Mouse (Mus musculus): ENCODE data around the gene Neurl4. TPM values are rescaled to one million over a fixed set of nuclear protein-coding genes. Genes with fewer than 3 reads are reported as not detected.

Gene Neurl4
- polyA plus RNA-seq, 1 experiment from 2014 or later = 15.5 TPM

DNA sequence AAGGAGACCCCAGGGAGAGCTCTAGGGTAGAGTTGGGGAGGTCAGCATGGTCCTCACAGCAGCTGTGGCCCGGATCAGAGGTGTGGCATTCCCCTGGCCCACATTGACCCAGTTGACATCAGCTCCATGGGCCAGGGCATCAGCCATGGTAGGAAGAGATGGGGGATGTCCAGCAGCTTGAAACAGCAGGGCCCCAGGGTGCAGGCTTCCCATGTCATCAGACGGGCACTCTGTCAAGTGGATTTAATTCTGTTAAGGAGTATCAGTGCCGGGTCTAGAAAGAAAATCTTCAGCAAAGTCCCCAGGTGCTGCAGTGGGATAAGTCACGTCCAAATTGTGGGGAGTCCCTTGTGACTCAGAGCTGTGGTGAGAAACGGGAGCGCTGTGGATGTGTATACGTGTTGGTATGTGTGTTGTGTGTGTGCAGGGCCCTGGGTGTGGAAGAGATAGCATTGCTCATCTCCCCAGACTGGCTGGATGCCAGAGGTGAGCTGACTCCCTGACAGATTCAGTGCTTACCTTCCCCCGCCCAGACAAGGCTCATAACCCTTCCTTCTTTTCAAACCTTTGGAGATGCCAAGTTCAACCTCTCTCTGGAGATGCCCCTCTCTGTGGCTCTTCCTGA is 17.2 kb upstream of the Neurl4 start:
- H3K36me3 ChIP-seq (ENCODE audit: poor library complexity, severe bottlenecking) = no peaks in the 10 kb centered on the region
- no peak overlapping the region for H3K27ac ChIP-seq
- ATAC-seq = no peak
- peaks cover 39% of the 10 kb centered on the region for H3K27me3 ChIP-seq
- no peak overlapping the region for H3K4me2 ChIP-seq
- H3K4me1 ChIP-seq = peaks cover 18% of the 10 kb centered on the region
- no peaks in the 10 kb centered on the region for H3K9me3 ChIP-seq (replicated peaks)
- H3K4me3 ChIP-seq = no peak overlapping the region
- 90% methylated on average over 8 of the region's 8 CpGs for WGBS
- no peak overlapping the region for H3K9ac ChIP-seq

GRCm38 (mm10) chr11:69884240-69884639 is 16.6 kb upstream of the Neurl4 start:
- 91% methylated on average over 9 of the region's 9 CpGs for WGBS
- no peak for ATAC-seq

DNA sequence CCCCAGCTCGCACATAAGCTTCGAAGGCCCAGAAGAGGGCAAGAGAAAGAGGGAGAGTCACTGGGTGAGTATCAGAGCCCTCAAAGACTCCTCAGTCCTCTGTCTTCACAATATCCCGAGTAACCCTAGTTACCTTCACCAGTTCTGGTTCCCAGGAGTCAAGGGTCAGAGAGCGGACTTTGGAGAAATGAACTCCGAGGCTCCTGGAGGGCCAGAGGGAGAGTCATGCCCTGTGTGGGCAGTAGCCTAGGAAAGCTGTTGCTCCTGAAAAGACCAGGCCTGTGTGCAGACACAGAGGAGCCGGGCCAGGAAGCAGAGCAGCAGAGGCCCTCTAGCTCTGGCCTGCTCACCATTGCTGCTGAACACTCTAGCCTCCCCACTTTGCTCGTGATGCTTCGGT is 16.2 kb upstream of the Neurl4 start:
- Histone ChIP-seq H3K9me3 (replicated peaks) (no peaks in the 10 kb centered on the region), H3K9ac (no peak overlapping the region; the same call in 1 of the 2 replicates), H3K4me1 (peaks cover 18% of the 10 kb centered on the region), H3K4me3 (no peak overlapping the region), H3K27ac (no peak overlapping the region), H3K27me3 (peaks cover 31% of the 10 kb centered on the region), H3K36me3 (ENCODE audit: poor library complexity, severe bottlenecking) (no peaks in the 10 kb centered on the region), H3K4me2 (no peak overlapping the region)
- WGBS = 88% methylated on average over 8 of the region's 8 CpGs
- ATAC-seq = no peak

More at GRCm38 (mm10) chr11:69884240-69884639, 16.6 kb upstream of the Neurl4 start:
- H3K27ac ChIP-seq = no peak overlapping the region
- H3K36me3 ChIP-seq (ENCODE audit: poor library complexity, severe bottlenecking) = no peaks in the 10 kb centered on the region
- H3K4me1 ChIP-seq = peaks cover 18% of the 10 kb centered on the region
- no peaks in the 10 kb centered on the region for H3K9me3 ChIP-seq (replicated peaks)
- no peak overlapping the region for H3K9ac ChIP-seq
- peaks cover 35% of the 10 kb centered on the region for H3K27me3 ChIP-seq
- H3K4me3 ChIP-seq = no peak overlapping the region
- no peak overlapping the region for H3K4me2 ChIP-seq

- 74% methylated on average over 8 of the region's 8 CpGs for WGBS
- Histone ChIP-seq H3K36me3 (ENCODE audit: poor library complexity, severe bottlenecking) (no peaks in the 10 kb centered on the region), H3K4me1 (no peaks in the 10 kb centered on the region), H3K27ac (no peak overlapping the region), H3K4me2 (no peak overlapping the region), H3K9me3 (replicated peaks) (no peaks in the 10 kb centered on the region), H3K9ac (no peak overlapping the region), H3K4me3 (no peak overlapping the region), H3K27me3 (peaks cover 8% of the 10 kb centered on the region)
- ATAC-seq = no peak
Measured at GRCm38 (mm10) chr11:69886907-69887635, 13.8 kb upstream of the Neurl4 start.

DNA sequence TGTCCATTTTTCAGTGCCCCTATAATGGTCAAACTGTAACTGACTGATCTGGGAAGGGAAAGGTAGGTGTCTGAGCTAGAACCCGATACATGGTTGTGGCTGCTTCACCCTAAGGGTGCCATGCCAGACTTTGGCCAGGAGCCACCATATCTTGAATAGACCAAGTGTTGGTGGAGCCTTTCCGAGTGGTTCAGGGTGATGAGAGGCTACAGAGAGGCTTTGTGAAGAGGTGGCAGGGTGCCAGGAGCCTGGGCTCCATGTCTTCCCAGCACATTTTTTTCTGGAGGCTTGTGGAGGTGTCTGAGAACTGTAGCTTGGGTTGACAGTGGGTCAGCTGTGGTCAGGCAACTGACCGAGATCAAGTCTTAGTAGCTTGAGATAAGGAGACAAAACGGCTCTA is 9.4 kb upstream of the Neurl4 start:
- no peak overlapping the region for H3K4me2 ChIP-seq
- no peaks in the 10 kb centered on the region for H3K9me3 ChIP-seq (replicated peaks)
- H3K4me1 ChIP-seq = no peaks in the 10 kb centered on the region
- H3K4me3 ChIP-seq = no peak overlapping the region
- no peak for ATAC-seq
- no peak overlapping the region for H3K9ac ChIP-seq
- no peak overlapping the region for H3K27ac ChIP-seq
- H3K36me3 ChIP-seq (ENCODE audit: poor library complexity, severe bottlenecking) = no peaks in the 10 kb centered on the region
- whole genome bisulfite sequencing = 70% methylated on average over 4 of the region's 4 CpGs
- no peaks in the 10 kb centered on the region for H3K27me3 ChIP-seq

- ATAC-seq = no peak
- Histone ChIP-seq H3K9me3 (replicated peaks) (no peaks in the 10 kb centered on the region), H3K4me3 (no peak overlapping the region), H3K9ac (no peak overlapping the region), H3K4me1 (peaks cover 13% of the 10 kb centered on the region), H3K4me2 (no peak overlapping the region), H3K27ac (no peak overlapping the region), H3K36me3 (ENCODE audit: poor library complexity, severe bottlenecking) (no peaks in the 10 kb centered on the region), H3K27me3 (no peaks in the 10 kb centered on the region)
- 95% methylated on average over 5 of the region's 5 CpGs for WGBS
Measured at GRCm38 (mm10) chr11:69894671-69895070, 6.2 kb upstream of the Neurl4 start.

DNA sequence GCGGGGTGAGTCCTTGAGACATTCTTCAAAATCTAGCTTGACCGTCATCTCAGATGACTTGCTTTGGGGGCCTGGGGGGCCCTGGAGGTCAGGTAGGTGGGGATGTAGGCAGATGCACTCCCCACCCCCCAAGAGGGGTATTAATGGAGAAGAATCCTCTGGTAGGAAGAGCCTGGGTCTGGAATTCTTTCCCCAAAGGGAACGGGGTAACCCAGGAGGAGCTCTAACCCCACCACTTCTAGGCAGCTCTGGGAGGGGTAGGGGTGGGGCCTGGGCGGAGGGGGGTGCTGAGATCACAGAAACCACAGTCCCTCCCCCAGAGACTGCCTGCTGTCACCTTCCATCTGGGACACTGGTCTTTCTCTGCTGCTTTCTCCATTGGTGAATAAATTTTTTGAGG is 5.6 kb upstream of the Neurl4 start, which contains the start of gene Acap1:
Gene Acap1, minus strand, starts transcription at position 249 of the 400 bp plus-strand sequence.
- peaks cover 17% of the 10 kb centered on the region for H3K4me1 ChIP-seq
- no peak within 1 kb of the TSS for H3K4me3 ChIP-seq
- 83% methylated on average over 4 of the region's 4 CpGs for WGBS
- ATAC-seq = no peak
- no peaks in the 10 kb centered on the region for H3K36me3 ChIP-seq (ENCODE audit: poor library complexity, severe bottlenecking)
- no peak within 1 kb of the TSS for H3K27ac ChIP-seq
- no peak within 1 kb of the TSS for H3K9ac ChIP-seq
- H3K4me2 ChIP-seq = no peak within 1 kb of the TSS
- no peaks in the 10 kb centered on the region for H3K27me3 ChIP-seq
- no peaks in the 10 kb centered on the region for H3K9me3 ChIP-seq (replicated peaks)

- H3K9me3 ChIP-seq (replicated peaks) = no peaks in the 10 kb centered on the region
- WGBS = 15% methylated on average over 4 of the region's 4 CpGs
- no peak for ATAC-seq
- H3K27ac ChIP-seq = no peak overlapping the region
- peak overlapping the region; percentile 95 for H3K4me2 ChIP-seq
- peaks cover 19% of the 10 kb centered on the region for H3K36me3 ChIP-seq (ENCODE audit: poor library complexity, severe bottlenecking)
- peak overlapping the region; percentile 97 for H3K9ac ChIP-seq
- no peaks in the 10 kb centered on the region for H3K27me3 ChIP-seq
- H3K4me1 ChIP-seq = peaks cover 32% of the 10 kb centered on the region
- peak overlapping the region; percentile 89 for H3K4me3 ChIP-seq
Measured at GRCm38 (mm10) chr11:69899870-69900269, 1.0 kb upstream of the Neurl4 start.

DNA sequence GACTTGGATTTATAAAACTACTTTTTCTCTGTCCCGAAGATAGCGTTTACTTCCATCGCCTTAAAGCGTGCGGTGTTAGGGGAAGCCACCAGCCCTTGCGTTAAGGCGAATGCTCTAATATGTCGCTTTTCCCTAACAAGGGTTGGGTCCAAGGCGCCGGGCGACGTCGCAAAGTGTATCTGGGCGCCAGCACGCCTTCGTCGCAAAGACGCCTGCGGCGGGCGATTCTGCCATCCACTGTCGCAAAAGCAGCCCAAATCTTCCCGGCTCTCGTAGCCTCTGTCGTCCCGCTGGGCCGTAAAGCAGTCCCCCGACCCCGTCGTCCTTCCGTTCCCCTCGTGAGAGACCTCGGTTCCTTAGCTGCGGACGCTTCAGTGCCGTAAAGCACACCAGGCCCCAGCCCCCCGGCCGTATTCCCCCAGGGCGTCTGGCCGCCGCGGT is 554 bp downstream of the Neurl4 start:
- WGBS = under 1% methylated on average over 42 of the region's 42 CpGs
- peaks cover 32% of the 10 kb centered on the region for H3K4me1 ChIP-seq

DNA sequence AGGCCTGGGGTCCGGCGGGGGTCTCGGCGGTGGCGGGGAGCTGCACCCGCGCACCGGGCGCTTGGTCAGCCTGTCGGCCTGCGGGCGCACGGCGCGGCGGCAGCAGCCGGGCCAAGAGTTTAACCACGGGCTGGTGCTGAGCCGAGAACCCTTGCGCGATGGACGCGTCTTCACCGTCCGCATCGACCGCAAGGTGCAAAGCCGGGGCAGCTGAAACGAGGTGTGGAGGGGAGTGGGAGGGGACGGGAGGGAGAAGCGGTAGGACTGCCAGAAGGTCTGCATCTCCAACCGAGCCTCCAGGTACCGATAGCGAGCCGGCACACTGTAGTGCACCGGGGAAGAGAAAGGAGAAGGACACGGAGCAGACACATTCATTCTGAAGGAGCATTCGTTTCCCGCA is 1.1 kb downstream of the Neurl4 start:
- Histone ChIP-seq H3K27me3 (no peaks in the 10 kb centered on the region), H3K9ac (peak overlapping the region; percentile 97), H3K4me2 (peak overlapping the region; percentile 95), H3K4me3 (peak overlapping the region; percentile 89), H3K36me3 (ENCODE audit: poor library complexity, severe bottlenecking) (peaks cover 40% of the 10 kb centered on the region), H3K4me1 (peaks cover 32% of the 10 kb centered on the region), H3K27ac (peak overlapping the region; percentile 96), H3K9me3 (replicated peaks) (no peaks in the 10 kb centered on the region)
- peak; percentile 7; the same call in 1 of the 2 replicates for ATAC-seq
- WGBS = under 1% methylated on average over 30 of the region's 39 CpGs

More for the DNA sequence above, 554 bp downstream of the Neurl4 start:
- no peaks in the 10 kb centered on the region for H3K9me3 ChIP-seq (replicated peaks)
- peak overlapping the region; percentile 97 for H3K9ac ChIP-seq
- H3K4me2 ChIP-seq = peak overlapping the region; percentile 95
- no peaks in the 10 kb centered on the region for H3K27me3 ChIP-seq
- peaks cover 34% of the 10 kb centered on the region for H3K36me3 ChIP-seq (ENCODE audit: poor library complexity, severe bottlenecking)
- peak; percentile 77 for ATAC-seq
- H3K4me3 ChIP-seq = peak overlapping the region; percentile 89
- peak overlapping the region; percentile 96 for H3K27ac ChIP-seq

- Histone ChIP-seq H3K4me2 (peak overlapping the region; percentile 95), H3K9me3 (replicated peaks) (no peaks in the 10 kb centered on the region), H3K4me3 (peak overlapping the region; percentile 89), H3K4me1 (peaks cover 32% of the 10 kb centered on the region), H3K27me3 (no peaks in the 10 kb centered on the region), H3K36me3 (ENCODE audit: poor library complexity, severe bottlenecking) (peaks cover 50% of the 10 kb centered on the region), H3K9ac (peak overlapping the region; percentile 97), H3K27ac (no peak overlapping the region)
- 83% methylated on average over 13 of the region's 13 CpGs for WGBS
- ATAC-seq = no peak
Measured at GRCm38 (mm10) chr11:69902972-69903371, 2.1 kb downstream of the Neurl4 start.

GRCm38 (mm10) chr11:69904311-69904710 is 3.4 kb downstream of the Neurl4 start:
- WGBS = 94% methylated on average over 9 of the region's 9 CpGs
- no peak overlapping the region for H3K27ac ChIP-seq
- H3K27me3 ChIP-seq = no peaks in the 10 kb centered on the region
- no peak overlapping the region for H3K9ac ChIP-seq
- H3K4me3 ChIP-seq = no peak overlapping the region
- no peak for ATAC-seq
- peaks cover 63% of the 10 kb centered on the region for H3K36me3 ChIP-seq (ENCODE audit: poor library complexity, severe bottlenecking)
- H3K4me1 ChIP-seq = peaks cover 23% of the 10 kb centered on the region
- no peak overlapping the region for H3K4me2 ChIP-seq
- H3K9me3 ChIP-seq (replicated peaks) = no peaks in the 10 kb centered on the region
